In genomic region chr15:7213683-7214082, GRCm38 (mm10) we compare ENCODE assay signal across 10 mouse cellular contexts.
A peak's percentile ranks its signal among the peaks of the same experiment; 100 is the strongest.
DNase-seq lines count a peak whose midpoint lies in the region; ATAC-seq lines count a peak whose summit lies in the region.
"Had no signal": no experiment of that assay in that cellular context is flagged by ENCODE, and none has a peak within 500 bp of the region (broad histone marks: within the 10 kb centered on the region; RNA-seq: fewer than 3 reads in every experiment).

No protein-coding gene starts in this region.

- H3K4me2 ChIP-seq in forebrain, embryonic 14.5 days (ENCODE audit: low read length) = no peak overlapping the region
- H3K4me2 ChIP-seq in stomach, embryonic 16.5 days (ENCODE audit: low read depth, low read length) = no peak overlapping the region

- no peak overlapping the region for H3K27ac ChIP-seq in forebrain, embryonic 14.5 days (ENCODE audit: low read depth, low read length)
- H3K27ac ChIP-seq in stomach, embryonic 16.5 days (ENCODE audit: low read length) = peak overlapping the region; percentile 83

- no peak overlapping the region for H3K9ac ChIP-seq in forebrain, embryonic 14.5 days (ENCODE audit: low read length)
- no peak overlapping the region for H3K9ac ChIP-seq in stomach, embryonic 16.5 days (ENCODE audit: low read length)

- WGBS in forebrain, embryonic 14.5 days = 4% methylated on average over 1 of the region's 1 CpGs
- WGBS in stomach, embryonic 16.5 days = 17% methylated on average over 1 of the region's 1 CpGs

- peaks cover 2% of the 10 kb centered on the region; the same call in 1 of the 2 replicates for H3K4me1 ChIP-seq in forebrain, embryonic 14.5 days (ENCODE audit: control insufficient read depth, insufficient read depth, low read length)
- peaks cover 11% of the 10 kb centered on the region for H3K4me1 ChIP-seq in stomach, embryonic 16.5 days (ENCODE audit: control insufficient read depth, insufficient read depth, low read length)

- H3K27me3 ChIP-seq in forebrain, embryonic 14.5 days (replicated peaks; ENCODE audit: control insufficient read depth, insufficient read depth, low read length) = no peaks in the 10 kb centered on the region
- H3K27me3 ChIP-seq in stomach, embryonic 16.5 days (ENCODE audit: control insufficient read depth, insufficient read depth, low read length) = no peaks in the 10 kb centered on the region

- H3K36me3 ChIP-seq in forebrain, embryonic 14.5 days (ENCODE audit: control insufficient read depth, insufficient read depth, low read length) = no peaks in the 10 kb centered on the region
- no peaks in the 10 kb centered on the region for H3K36me3 ChIP-seq in stomach, embryonic 16.5 days (ENCODE audit: control insufficient read depth, insufficient read depth, low read length)

- peak; percentile 26 for DNase-seq in right cerebral cortex, postnatal 4 days
- DNase-seq in right cerebral cortex, postnatal 14 days = no peak
- peak; percentile 64 for DNase-seq in forebrain, embryonic 14.5 days (ENCODE audit: low spot score)
- peak; percentile 83 for DNase-seq in heart, postnatal 4 days
- DNase-seq in layer of hippocampus, adult 8-10 months (ENCODE audit: low spot score in 2 of 2) = no peak
- DNase-seq in layer of hippocampus, adult 18-20 months (ENCODE audit: low spot score in 2 of 2) = no peak
- DNase-seq: layer of hippocampus, adult 9-11 months; thymus, adult 2 months had no signal

- no peaks in the 10 kb centered on the region for H3K9me3 ChIP-seq in forebrain, embryonic 14.5 days (replicated peaks; ENCODE audit: control insufficient read depth, low read length)
- H3K9me3 ChIP-seq in stomach, embryonic 16.5 days (replicated peaks; ENCODE audit: control insufficient read depth, low read length) = no peaks in the 10 kb centered on the region

- H3K4me3 ChIP-seq in forebrain, embryonic 14.5 days (ENCODE audit: low read depth, low read length) = no peak overlapping the region
- no peak overlapping the region for H3K4me3 ChIP-seq in stomach, embryonic 16.5 days (replicated peaks; ENCODE audit: low read length)
- H3K4me3 ChIP-seq: erythroblast, embryonic 14.5 days had no signal

- peak; percentile 60; the same call in 1 of the 2 replicates for ATAC-seq in forebrain, embryonic 14.5 days
- peak; percentile 92 for ATAC-seq in stomach, embryonic 16.5 days (ENCODE audit: insufficient read depth, low FRiP score)

Comparison
In these comparisons a context has a peak if more than half of its experiments do, and no peak if none do; other contexts are left out.
1. DNase-seq: peak in right cerebral cortex, postnatal 4 days (single experiment), forebrain, embryonic 14.5 days (single experiment) and heart, postnatal 4 days (single experiment); none in right cerebral cortex, postnatal 14 days (single experiment), layer of hippocampus, adult 8-10 months (0 of 2) and layer of hippocampus, adult 18-20 months (0 of 2).